Mouse (Mus musculus): ENCODE results near the gene Npy4r.

DNA sequence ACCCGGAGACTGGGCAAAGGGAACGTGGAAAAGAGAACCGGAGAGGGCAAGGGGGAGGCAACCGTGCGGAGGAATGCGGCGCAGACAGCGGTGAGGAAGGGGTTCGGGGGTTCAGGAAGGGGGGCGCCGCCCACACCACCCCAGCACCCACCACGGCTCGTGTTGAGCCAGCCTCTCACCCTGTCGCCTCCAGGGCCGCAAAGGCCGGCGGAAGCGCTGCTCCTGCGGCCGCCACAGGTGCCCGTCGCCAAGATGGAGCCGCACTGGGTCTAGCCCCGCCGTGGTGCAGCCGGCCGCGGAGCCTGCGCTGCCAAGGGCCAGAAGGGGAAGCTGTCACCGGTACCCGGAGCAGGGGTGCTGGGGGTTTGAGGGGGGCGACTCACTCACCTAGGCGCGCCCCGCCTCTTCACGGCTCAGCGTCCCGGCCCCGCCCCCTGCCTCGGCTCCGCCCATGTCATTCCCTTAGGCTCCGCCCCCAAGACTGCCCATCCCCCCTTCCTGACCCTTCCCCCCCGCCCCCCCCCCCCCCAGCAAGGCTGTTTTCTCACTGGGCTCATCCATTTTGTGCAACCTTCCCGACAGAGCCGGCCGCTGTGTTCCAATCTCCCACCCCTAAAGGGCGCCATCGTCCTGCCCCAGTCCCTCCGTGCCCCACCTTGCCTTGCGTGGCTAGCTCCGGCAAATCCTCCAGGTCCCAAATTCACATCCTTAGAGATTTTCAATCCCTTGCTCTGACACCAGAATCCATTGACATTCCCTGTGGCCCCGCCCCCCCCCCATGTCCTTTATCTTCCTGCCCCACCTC is 49.1 kb upstream of the Npy4r start, which contains the start of gene Gprin2:
- TF ChIP-seq POLR2A (IDR thresholded peaks at IDR 0.05; ENCODE audit: insufficient read length, low read depth) (no peak), POLR2AphosphoS2 (IDR thresholded peaks at IDR 0.05; ENCODE audit: insufficient read length, low read depth) (no peak), USF1 (IDR thresholded peaks at IDR 0.05; ENCODE audit: low read depth) (no peak), CEBPB (IDR thresholded peaks at IDR 0.05; ENCODE audit: insufficient read depth, poor library complexity, severe bottlenecking) (no peak), TCF12 (IDR thresholded peaks at IDR 0.05; ENCODE audit: insufficient read depth, poor library complexity, severe bottlenecking) (no peak), MYOG (IDR thresholded peaks at IDR 0.05; ENCODE audit: control insufficient read depth in 1 of 3, insufficient read depth in 1 of 3, insufficient read length in 2 of 3, low read depth in 2 of 3) (no peak)

Data from myocyte (in vitro differentiated cells).